Mouse (Mus musculus) urinary bladder, postnatal 25 days (tissue): ENCODE results near the gene Rnf166.

ENCODE experiments used
- DNase-seq: peaks from one replicate; pipeline ENCODE4 v3.0.0; 2022; ENCODE audit warnings: low spot score

The Rnf166 gene

GRCm38 (mm10) chr8:122469965-122470364 lies 5.9 kb downstream of the Rnf166 start:
- DNase-seq = no peak

GRCm38 (mm10) chr8:122469407-122469806 lies 6.5 kb downstream of the Rnf166 start:
- DNase-seq = no peak

DNA sequence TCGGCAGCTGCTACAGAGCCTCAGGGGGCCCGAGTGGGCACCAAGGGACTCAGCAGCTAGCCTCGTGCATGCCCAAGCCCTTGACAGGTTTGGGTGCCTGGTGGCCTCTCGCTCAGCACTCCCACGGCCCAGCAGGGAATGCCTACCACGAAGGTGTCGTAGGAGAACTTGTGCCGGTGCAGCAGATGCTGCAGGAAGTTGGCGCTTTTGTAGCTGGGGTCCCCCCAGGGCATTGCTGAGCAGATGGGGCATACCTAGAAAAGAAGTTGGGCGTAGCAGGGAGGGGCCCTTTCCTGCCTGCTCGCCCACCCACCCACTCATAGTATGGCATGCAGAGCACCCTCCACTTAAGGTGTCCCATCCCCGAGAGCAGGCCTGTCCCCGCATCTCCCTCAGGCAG lies 8.0 kb downstream of the Rnf166 start:
- DNase-seq = no peak

DNA sequence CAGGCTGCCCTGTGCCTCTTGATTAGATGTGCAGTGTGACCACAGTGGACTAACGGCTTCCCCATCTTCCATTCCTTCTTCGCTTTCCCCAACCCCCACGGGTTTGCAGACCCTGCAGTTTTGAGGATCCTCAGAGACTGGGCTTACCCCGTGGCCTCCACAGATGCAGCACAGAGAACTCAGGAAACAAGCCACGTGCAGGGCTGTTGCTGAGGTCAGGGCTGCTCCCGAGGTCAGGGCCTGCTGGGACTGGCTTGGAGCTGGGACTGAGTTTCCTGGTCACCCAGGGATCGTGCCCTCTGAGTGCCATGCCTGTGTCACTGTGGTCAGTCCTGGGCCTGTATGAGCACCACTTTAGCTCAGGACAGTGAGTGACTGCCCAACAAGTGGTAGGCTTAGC lies 10.9 kb downstream of the Rnf166 start:
- no peak for DNase-seq

DNA sequence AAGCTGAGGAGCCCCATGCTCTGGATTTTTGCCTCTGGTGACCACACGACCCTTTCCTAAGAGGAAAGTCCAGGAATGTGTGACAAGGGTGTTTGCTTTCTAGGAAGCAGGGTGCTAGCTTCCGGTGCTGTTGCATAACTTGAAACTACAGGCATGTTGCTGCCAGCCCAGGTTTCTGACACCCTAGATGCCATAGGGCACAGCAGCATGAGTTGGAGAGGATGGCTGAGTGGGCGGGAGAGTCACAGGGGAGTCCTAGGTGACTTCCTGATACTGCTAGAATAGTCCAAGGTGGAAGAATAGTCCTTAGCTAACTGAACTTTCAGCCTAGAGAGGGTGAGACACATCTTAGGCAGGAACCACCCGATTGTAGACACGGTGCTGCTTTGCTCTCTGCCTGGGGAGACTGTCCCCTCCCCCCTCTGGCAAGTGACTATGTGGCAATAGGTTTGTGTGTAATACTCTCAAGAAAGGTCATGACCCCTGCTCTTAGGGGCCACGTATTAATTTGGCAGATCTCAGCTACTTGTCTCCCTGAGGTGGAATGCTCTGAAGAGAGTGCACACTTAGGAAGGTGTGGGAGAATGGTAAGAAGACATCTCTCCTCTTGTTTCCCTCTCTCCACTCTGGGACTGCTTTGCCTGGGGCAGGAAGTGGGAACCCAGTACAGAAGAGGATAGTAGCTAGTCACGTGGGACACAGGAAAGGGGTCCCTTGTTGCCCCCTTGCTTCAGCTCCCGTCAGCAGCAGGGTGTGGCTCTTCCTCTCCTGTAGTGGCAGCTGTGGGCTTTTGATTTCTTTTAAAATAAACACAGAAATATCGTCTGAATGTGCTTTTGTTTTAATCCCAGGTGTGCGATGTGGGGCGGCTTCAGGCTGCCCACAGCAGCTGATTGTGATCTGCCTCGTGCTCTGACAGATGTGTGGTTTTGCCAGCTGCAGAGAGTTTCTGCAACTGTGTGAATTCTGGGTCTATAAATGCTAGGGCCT lies 11.9 kb downstream of the Rnf166 start:
- DNase-seq = peak; percentile 22

- no peak for DNase-seq
Observed at GRCm38 (mm10) chr8:122462510-122462909, 13.4 kb downstream of the Rnf166 start.

DNA sequence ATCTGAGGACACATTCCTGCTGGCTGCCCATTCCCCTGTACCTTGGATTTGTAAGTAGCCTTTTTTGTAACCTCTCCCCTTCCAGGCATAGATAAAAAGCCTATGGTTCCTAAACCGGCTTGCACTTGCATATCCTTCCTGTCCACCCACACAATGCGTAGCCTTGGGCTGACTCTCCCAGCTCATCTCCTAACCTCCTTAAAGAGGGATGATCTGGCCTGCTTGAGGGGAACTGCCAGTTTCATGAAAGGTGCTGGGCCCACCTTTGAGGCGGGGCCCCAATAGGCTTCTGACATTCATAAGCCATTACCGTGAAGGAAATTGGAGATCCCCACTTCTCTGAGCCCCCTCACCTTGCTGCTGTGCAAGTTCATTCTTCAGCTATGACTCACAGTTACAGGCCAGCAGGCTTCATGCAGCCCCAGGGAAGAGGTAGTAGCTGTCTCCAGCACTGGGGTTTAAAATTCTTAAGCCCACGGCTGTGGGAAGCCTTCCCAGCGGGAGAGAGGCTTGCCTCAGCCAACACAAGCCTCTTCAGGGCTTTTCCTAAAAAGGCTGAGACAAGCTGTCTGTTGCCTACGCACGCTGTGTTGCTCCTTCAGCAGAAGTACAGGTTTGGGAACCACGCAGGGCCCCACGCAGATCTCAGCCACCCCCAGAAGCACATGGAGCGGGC lies 14.3 kb downstream of the Rnf166 start:
- DNase-seq = no peak

- DNase-seq = peak; percentile 68
Observed at GRCm38 (mm10) chr8:122460524-122461472, 15.1 kb downstream of the Rnf166 start, which contains the start of gene Snai3. Gene Snai3, minus strand, starts transcription at chr8:122460733.

GRCm38 (mm10) chr8:122459990-122460389 lies 15.9 kb downstream of the Rnf166 start:
- DNase-seq = no peak

- DNase-seq = no peak
Observed at GRCm38 (mm10) chr8:122459218-122459900, 16.5 kb downstream of the Rnf166 start.

DNA sequence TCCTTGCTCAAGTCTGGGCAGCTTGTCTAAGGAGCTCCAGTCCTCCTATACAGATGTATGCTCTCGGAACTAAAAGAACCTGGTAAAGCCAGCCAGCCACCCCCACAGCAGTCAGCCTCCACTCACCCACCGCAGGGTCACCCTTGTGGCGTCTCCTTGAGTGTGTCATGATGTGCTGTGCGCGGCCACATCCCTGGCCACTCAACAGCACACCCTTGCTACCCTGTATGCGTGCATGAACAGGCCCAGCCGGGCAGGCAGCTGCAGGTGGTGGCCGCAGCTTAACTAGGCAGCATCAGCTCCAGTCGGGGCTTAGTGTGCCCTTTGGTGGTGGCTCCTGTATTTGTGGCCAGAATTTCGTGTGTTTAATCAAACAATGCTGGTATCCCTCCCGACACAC lies 18.7 kb downstream of the Rnf166 start:
- peak; percentile 21 for DNase-seq

DNA sequence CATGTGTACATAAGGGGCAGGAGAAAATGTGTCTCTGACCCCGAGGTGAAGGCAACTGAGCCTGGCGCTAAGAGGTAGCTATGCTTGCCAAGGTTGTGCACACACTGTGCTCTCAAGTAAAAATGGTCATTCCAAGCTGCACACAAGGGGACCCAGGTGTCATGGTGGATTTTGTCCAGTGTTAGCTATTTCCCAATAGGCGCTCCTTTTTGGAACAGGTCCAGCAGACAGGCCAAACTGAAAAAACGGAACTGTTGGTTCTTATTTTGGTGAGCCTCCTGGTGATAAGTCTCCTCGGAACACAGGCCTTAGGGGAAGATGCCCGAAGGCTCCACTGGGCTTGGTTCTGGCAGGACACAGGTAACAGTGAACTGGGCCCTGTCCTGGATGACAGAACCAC lies 21.5 kb downstream of the Rnf166 start:
- no peak for DNase-seq

DNA sequence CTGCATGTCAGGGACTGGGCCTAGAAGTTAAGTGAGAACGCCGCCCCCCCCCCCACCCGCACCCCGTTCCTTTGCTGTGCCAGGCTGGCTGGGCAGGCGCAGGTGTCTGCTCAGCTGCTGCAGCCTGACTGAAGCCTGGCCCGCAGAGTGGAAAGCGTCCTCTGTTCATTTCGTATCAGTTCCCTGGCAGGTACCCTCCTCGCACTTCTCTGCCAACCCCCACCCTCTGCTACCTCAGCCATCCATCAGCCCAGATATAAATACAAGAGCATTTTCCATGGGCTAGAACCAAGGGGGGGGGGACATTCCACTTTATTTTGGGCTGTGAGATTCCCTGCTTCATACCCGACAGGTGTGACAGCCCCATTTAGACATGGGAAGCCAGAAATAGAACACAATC lies 23.7 kb downstream of the Rnf166 start:
- no peak for DNase-seq

DNA sequence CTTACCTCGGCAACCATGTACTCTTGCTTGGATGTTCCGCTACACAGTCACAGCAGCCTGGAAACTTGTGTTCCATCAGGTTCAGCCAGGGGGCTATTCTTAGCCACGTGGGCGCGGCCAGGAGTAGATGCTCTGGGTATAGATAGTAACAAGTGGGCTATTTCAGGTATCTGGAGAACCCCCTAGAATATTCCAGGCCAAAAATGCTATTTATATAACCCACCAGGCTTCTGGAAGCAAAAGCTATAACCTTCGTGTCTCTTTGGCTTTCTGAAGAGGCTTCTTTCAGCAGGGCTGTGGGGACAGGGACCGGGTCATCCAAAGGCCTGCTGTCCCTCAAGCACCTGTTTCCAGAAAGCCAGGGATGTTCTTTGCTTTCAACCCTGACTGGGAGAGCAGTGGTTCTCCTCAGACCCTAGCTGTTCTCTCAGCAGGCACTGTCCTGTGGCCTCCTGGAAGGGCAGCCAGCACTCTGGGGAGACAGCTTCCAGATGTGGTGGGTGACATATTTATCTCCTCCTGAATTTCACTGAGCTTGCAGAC lies 24.6 kb downstream of the Rnf166 start:
- no peak for DNase-seq

DNA sequence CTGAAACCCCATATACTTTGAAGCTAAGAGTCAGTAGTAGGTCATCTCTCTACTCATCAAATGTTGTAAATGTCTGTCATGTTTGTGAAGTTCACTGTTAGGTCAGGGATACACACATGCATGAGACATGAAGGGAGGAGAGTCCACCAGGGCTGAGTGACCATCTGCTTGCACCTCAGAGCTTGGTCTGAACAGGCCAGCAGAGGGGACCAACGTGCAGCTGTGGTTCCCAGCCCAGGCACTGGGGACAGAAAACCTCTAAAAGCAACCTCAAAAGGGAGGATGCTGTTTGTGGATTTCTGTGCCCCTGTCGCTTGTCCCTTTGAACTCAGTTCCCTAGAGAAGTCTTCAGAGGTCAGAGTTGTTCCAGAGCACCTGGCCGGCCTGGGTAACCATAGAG lies 30.7 kb downstream of the Rnf166 start:
- DNase-seq = no peak

DNA sequence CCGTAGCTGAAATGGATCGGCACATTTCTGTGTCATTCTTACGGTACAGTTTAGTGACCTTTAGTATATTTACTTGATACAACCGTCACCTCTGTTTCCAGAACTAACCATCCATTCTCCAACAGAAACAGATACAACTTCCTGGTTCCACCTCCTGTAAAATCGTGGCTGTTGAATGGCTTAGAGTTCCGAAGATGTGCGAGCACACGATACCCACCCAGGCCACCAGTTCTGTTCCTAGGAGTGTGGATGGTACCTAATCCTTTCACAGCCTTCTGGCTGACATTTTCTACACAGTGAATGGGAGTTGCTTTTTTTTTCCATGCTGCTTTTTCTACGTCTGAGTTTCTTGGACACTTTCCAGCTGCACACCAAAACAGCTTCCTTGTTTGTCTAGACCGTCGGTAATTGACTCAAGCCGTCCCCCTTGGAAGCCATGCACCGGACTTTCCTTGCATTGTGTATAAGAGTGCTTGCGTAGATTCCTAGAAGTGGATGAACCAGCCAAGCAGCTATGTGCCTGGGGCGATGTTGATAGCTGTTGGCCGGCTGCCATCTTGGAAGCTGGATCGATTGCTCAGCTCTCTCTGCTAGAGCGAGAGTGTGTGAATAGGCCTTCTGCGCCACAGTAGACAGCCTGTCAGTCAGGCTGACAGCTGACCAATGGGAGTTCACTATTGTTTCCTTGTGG lies 31.7 kb downstream of the Rnf166 start:
- peak; percentile 82 for DNase-seq

DNA sequence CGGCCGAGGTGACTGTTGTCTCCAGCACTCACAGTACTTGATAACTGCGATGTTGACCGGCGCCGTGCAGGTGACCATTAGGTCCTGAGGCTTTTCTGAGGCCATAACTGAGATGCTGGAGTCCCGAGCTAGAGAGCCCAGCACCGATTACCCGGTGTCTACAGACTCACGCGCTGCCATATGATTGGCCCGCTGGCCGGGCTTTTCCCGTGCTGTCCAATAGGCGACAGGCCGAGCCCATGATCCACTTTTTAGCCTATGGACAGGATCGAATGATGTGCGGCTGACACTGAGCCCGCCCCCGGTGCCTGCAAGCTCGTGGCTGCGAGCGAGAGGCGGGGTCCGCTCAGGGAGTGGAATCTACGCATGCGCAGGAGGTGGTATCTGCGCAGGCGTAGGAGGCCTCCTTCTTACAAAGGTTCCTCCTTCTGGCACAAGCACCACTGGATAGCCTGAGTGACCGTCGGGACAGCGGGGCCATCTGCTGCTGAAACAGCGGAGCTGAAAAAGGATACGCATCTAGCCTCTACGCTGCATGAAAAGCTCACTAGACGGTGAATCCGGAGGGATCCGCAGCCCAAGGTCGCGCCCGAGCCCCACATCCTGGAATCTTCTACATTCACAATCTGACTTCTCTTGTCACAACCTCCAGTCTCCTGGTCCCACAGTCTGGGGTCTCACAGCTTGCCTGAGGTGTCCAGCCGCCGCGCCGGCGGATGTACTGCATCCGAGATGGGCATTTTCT lies 32.4 kb downstream of the Rnf166 start, which contains the start of gene Mvd:
TSS of gene Mvd (minus strand) at position 161 of the 745 bp plus-strand sequence.
- peak; percentile 94 for DNase-seq

DNA sequence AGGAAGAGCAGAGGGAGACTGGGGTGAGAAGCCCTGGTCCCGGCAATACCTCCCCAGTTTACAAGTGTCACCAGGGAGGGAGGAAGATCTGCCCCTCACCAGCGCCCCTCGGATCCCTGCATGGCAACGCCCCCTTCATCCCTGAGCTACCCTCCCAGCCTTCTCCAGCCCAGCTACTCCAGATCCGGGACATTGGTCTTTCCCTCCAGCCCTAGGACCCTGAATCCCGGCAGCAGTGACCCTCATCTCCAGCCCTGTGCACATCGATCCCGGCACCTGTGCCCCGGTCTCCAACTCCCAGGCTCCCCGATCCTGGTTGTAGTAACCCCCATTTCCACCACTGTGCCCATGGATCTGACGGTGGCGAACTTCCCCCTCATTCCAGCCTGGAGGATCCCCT lies 33.1 kb downstream of the Rnf166 start:
- DNase-seq = no peak

- DNase-seq = no peak
Observed at GRCm38 (mm10) chr8:122442356-122442755, 33.5 kb downstream of the Rnf166 start.

GRCm38 (mm10) chr8:122441326-122441725 lies 34.5 kb downstream of the Rnf166 start:
- no peak for DNase-seq
